Mouse (Mus musculus) stomach, postnatal 0 days (tissue): ENCODE results near the gene Pds5a. TPM values are rescaled to one million over a fixed set of nuclear protein-coding genes. Genes with fewer than 3 reads are reported as not detected.

Experiments
- ATAC-seq: fragments of 200-750 bp; cut with Nextera tagmentation; 2 replicates; pipeline ENCODE4 v1.8.0; 2017; ENCODE audit not compliant: low FRiP score, low TSS enrichment
- DNase-seq: peaks from one replicate; pipeline ENCODE4 v3.0.0-alpha.2; 2016; ENCODE audit warnings: low spot score
- H3K27ac ChIP-seq: fragments of 300-500 bp; sonication (generic); replicated peaks from 2 replicates; pipeline ENCODE4 v1.5.1; 2014; ENCODE audit warnings: mild to moderate bottlenecking, control low read depth
- H3K27me3 ChIP-seq: fragments of 300-500 bp; sonication (generic); 2 replicates; pipeline ENCODE4 v1.6.1; 2014; ENCODE audit warnings: low read length; ENCODE audit not compliant: control insufficient read depth, insufficient read depth
- H3K36me3 ChIP-seq: fragments of 300-500 bp; sonication (generic); 2 replicates; pipeline ENCODE4 v1.6.1; 2014; ENCODE audit warnings: low read length, mixed read lengths; ENCODE audit not compliant: control insufficient read depth, insufficient read depth
- H3K4me1 ChIP-seq: fragments of 300-500 bp; sonication (generic); replicated peaks from 2 replicates; pipeline ENCODE4 v1.6.1; 2014; ENCODE audit warnings: antibody characterized with exemption; ENCODE audit not compliant: control insufficient read depth, insufficient read depth
- H3K4me2 ChIP-seq: fragments of 300-500 bp; sonication (generic); replicated peaks from 2 replicates; pipeline ENCODE4 v1.6.1; 2014; ENCODE audit warnings: low read depth, mild to moderate bottlenecking, control low read depth, moderate library complexity
- H3K4me3 ChIP-seq: fragments of 300-500 bp; sonication (generic); 2 replicates; pipeline ENCODE4 v1.5.1; 2014; ENCODE audit warnings: low read depth, low read length, control low read depth
- H3K9ac ChIP-seq: fragments of 300-500 bp; sonication (generic); 2 replicates; pipeline ENCODE4 v1.6.1; 2014; ENCODE audit warnings: mild to moderate bottlenecking, low read length, control low read depth, mixed read lengths
- H3K9me3 ChIP-seq: fragments of 300-500 bp; sonication (generic); 2 replicates; pipeline ENCODE4 v1.6.1; 2016; ENCODE audit warnings: low read length; ENCODE audit not compliant: control insufficient read depth
- CTCF ChIP-seq: IDR thresholded peaks from 2 replicates; pipeline ENCODE4 v1.5.1; 2016; ENCODE audit warnings: antibody characterized with exemption, low read depth, mild to moderate bottlenecking, moderate library complexity
- EP300 ChIP-seq: optimal IDR thresholded peaks from 2 replicates; pipeline ENCODE3; 2016; ENCODE audit warnings: antibody characterized with exemption
- WGBS: fragments of 180-500 bp; shearing (Covaris S2); extraction: QIAGEN DNeasy Blood & Tissue Kit; methylation state at CpG from one replicate; pipeline ENCODE4 v1.1.7; 2014; 5-methylcytosine and 5-hydroxymethylcytosine counted together
- polyA plus RNA-seq: library from polyadenylated mRNA; unstranded; fragments of >200 nt; fragmentation: Nextera tagmentation; extraction: Ambion mirVana; gene quantifications from 2 replicates; pipeline ENCODE4 v1.2.1, GENCODE M21; 2015

Gene Pds5a
- polyA plus RNA-seq, 1 experiment from 2014 or later = 16.7 TPM

DNA sequence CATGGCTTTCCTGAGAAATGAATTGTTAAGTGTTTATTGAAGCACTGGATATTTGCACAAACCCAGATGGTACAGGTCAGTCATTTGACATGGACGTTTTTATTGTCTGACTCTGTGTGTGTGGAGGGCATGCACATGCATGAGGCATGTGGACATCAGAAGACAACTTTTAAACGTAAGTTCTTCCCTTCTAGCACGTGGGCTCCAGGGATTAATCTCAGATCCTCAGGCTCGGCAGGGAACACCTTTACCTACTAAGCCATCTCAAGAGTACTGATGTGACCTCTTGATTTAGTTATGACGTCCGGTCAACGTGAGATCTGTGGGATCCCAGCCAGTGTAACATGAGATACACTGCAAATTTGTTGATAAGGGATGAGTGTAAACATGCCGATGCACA, 12.2 kb upstream of the Pds5a start:
- WGBS = 33% methylated on average over 8 of the region's 8 CpGs
- no peaks in the 10 kb centered on the region for H3K36me3 ChIP-seq
- H3K27me3 ChIP-seq = no peaks in the 10 kb centered on the region
- no peaks in the 10 kb centered on the region for H3K9me3 ChIP-seq
- no peak overlapping the region for H3K9ac ChIP-seq
- no peak overlapping the region for H3K4me2 ChIP-seq
- DNase-seq = no peak
- ATAC-seq = no peak
- H3K4me1 ChIP-seq = no peaks in the 10 kb centered on the region
- H3K27ac ChIP-seq = no peak overlapping the region
- H3K4me3 ChIP-seq = no peak overlapping the region
- TF ChIP-seq CTCF (no peak), EP300 (no peak)

DNA sequence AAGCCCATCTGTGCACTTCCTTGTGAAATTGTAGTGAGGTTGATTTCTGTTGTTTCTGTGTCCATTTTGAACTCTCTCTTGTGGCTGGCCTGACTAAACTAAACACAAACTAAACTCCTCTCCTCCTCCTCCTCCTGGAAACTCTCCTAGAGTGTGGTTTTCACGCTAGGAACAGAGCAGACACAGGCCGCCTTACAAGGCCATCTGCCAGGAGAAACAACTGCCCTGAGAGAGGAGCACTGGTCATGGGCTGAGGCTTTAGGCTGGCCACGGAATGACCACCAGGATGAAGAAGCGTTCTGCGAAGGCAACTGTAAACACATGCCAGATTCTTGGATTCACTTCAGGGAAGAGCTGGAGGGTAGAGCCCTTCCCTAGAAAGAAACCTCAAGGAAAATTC, 8.9 kb upstream of the Pds5a start:
- ATAC-seq (no peak), DNase-seq (no peak)
- Histone ChIP-seq H3K4me2 (no peak overlapping the region), H3K36me3 (no peaks in the 10 kb centered on the region), H3K27me3 (no peaks in the 10 kb centered on the region), H3K27ac (0 out of 2 replicates have a peak overlapping the region, but pooled peaks have one; percentile 24), H3K4me3 (no peak overlapping the region), H3K9me3 (no peaks in the 10 kb centered on the region), H3K4me1 (no peaks in the 10 kb centered on the region), H3K9ac (no peak overlapping the region)
- WGBS = 48% methylated on average over 5 of the region's 5 CpGs
- TF ChIP-seq CTCF = no peak
- TF ChIP-seq EP300 = no peak

DNA sequence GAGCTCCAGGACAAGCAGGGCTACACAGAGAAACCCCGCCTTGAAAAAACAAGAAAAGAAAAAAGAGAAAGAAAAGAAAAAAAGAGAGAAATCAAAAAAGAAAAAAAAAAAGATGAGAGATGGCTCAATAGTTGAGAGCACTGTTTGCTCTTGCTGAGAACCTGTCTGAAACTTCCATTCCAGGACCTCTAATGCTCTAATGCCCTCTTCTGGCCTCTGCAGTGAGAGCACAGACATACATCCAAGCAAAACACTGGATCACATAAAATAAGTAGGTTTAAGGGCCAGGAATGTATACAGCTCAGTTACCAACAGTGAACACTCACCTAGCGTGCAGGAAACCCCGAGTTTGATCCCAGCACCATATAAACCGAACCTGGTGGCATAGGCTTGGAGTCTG, 8.1 kb upstream of the Pds5a start:
- DNase-seq (no peak), ATAC-seq (no peak)
- Histone ChIP-seq H3K27me3 (no peaks in the 10 kb centered on the region), H3K27ac (no peak overlapping the region), H3K4me1 (no peaks in the 10 kb centered on the region), H3K36me3 (no peaks in the 10 kb centered on the region), H3K4me2 (no peak overlapping the region), H3K9ac (no peak overlapping the region), H3K9me3 (no peaks in the 10 kb centered on the region), H3K4me3 (no peak overlapping the region)
- WGBS = 83% methylated on average over 4 of the region's 4 CpGs
- TF ChIP-seq CTCF (peak; percentile 59), EP300 (no peak)

DNA sequence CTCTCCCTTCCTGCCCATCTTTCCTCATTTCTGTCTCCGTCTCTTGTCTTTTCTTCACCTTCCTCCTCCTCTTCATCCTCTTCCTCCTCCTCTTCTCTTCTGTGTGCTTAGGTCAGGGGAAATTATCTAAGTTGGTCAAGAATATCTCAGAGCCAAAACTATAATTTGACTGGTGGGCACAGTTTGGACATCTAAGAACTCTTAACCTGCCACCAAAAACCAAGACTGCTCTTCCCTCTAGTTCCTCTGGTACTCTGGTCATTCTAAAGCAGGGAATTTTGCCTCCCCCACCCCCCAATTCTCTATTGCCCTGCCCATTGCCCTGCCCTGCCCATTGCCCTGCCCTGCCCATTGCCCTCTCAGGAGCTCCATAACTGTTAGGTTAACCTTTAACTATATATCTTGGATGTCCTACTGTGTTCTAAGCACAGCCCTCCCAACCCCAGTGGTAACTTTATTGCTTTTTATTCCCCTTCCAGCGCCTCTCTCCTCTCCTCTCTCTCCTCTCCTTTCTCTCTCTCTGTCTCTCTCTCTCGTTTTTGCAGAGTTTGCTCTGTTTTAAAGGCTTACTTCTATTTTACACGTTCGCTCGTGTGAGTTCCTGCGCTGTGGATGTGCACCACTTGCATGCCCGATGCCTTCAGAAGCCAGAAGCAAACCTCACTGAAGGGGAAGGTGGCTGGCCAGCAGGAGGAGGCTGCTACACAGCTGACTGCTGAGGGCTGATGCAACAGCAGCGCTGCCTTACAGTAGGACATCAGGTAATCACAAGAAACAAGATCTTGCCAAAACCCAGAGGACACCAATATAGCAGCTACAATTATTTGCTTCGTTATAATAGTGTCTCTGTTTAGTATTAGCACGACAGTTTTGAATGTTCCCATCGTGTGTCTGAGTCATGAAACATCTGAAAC, 6.9 kb upstream of the Pds5a start:
- Histone ChIP-seq H3K36me3 (no peaks in the 10 kb centered on the region), H3K9ac (no peak overlapping the region), H3K27ac (no peak overlapping the region), H3K9me3 (no peaks in the 10 kb centered on the region), H3K4me1 (no peaks in the 10 kb centered on the region), H3K4me2 (no peak overlapping the region), H3K4me3 (no peak overlapping the region), H3K27me3 (no peaks in the 10 kb centered on the region)
- DNase-seq (no peak), ATAC-seq (peak; percentile 43; the same call in 1 of the 2 replicates)
- TF ChIP-seq EP300 (no peak), CTCF (peak; percentile 12; the same call in 1 of the 2 replicates)
- WGBS = 67% methylated on average over 12 of the region's 12 CpGs

DNA sequence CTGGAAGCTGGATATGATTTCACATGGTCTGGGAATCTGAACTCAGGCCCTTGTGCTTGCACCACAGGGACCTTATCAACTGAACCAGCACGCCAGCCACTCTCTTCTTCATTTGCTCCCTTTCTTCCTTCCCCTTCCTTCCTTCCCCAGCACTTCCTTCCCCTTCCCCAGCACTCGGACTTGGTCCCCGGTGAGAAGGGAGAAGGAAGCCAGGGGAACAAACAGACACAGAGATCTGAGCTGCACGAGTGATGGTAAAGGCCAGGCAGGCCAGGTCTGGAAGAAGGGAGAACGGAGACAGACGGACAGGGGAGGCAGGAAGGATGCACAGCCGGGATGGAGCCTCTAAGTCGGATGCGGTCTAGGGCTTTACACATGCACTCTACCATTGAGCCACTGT, 5.2 kb upstream of the Pds5a start:
- 80% methylated on average over 9 of the region's 9 CpGs for WGBS
- ATAC-seq = no peak

DNA sequence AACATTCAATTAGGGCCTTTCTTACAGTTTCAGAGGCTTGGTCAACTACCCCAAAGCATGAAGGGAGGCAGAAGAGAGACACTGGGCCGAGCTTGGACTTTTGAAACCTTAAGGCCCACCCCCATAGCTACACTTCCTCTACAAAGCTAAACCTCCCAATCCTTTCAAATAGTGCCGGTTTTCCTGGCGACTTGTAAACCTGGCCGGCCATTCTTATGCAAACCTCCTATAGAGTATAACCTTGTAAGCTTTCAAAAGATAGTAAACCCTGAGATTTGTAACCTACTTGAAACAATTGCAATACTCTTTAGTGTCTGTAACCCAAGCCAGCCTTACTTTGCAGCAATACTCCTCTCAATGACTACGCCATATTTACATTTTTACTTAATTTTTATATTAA, 2.0 kb upstream of the Pds5a start:
- H3K27me3 ChIP-seq = no peaks in the 10 kb centered on the region
- H3K36me3 ChIP-seq = no peaks in the 10 kb centered on the region
- H3K4me1 ChIP-seq = no peaks in the 10 kb centered on the region
- no peak overlapping the region for H3K27ac ChIP-seq
- no peaks in the 10 kb centered on the region for H3K9me3 ChIP-seq
- WGBS = 93% methylated on average over 5 of the region's 5 CpGs
- TF ChIP-seq EP300 = no peak
- no peak for TF ChIP-seq CTCF
- DNase-seq (no peak), ATAC-seq (no peak)
- no peak overlapping the region for H3K9ac ChIP-seq
- no peak overlapping the region for H3K4me3 ChIP-seq
- H3K4me2 ChIP-seq = no peak overlapping the region

More for the DNA sequence above, 5.2 kb upstream of the Pds5a start:
- no peaks in the 10 kb centered on the region for H3K36me3 ChIP-seq
- H3K9me3 ChIP-seq = no peaks in the 10 kb centered on the region
- H3K4me3 ChIP-seq = no peak overlapping the region
- H3K4me1 ChIP-seq = no peaks in the 10 kb centered on the region
- H3K27me3 ChIP-seq = no peaks in the 10 kb centered on the region
- TF ChIP-seq CTCF = no peak
- no peak for TF ChIP-seq EP300
- DNase-seq = no peak
- H3K4me2 ChIP-seq = no peak overlapping the region
- H3K9ac ChIP-seq = no peak overlapping the region
- no peak overlapping the region for H3K27ac ChIP-seq
